Mouse (Mus musculus) thymus, adult 2 months (tissue): Measurements from ENCODE around the gene Vsnl1. TPM values are rescaled to one million over a fixed set of nuclear protein-coding genes. Genes with fewer than 3 reads are reported as not detected.

Source experiments
- DNase-seq: peaks from one replicate; pipeline ENCODE4 v3.0.0; 2021
- H3K27ac ChIP-seq: fragments of 200-500 bp; 2 replicates; pipeline ENCODE4 v1.5.1; 2012; ENCODE audit warnings: low read length, control low read depth; ENCODE audit not compliant: control insufficient read depth, insufficient read depth
- H3K27me3 ChIP-seq: fragments of 200-500 bp; 2 replicates; pipeline ENCODE4 v1.6.1; 2012; ENCODE audit warnings: mild to moderate bottlenecking, low read length, moderate library complexity, mixed read lengths; ENCODE audit not compliant: control insufficient read depth, insufficient read depth
- H3K36me3 ChIP-seq: fragments of 200-500 bp; 2 replicates; pipeline ENCODE4 v1.6.1; 2012; ENCODE audit warnings: mild to moderate bottlenecking, low read length, moderate library complexity; ENCODE audit not compliant: control insufficient read depth, insufficient read depth
- H3K4me1 ChIP-seq: fragments of 200-500 bp; replicated peaks from 2 replicates; pipeline ENCODE4 v1.6.1; 2012; ENCODE audit warnings: low read length; ENCODE audit not compliant: control insufficient read depth, insufficient read depth
- H3K4me3 ChIP-seq: fragments of 200-500 bp; 2 replicates; pipeline ENCODE4 v1.5.1; 2012; ENCODE audit warnings: mild to moderate bottlenecking, low read length, control low read depth, moderate library complexity; ENCODE audit not compliant: control insufficient read depth, insufficient read depth
- CTCF ChIP-seq: fragments of 200-500 bp; IDR thresholded peaks from 2 replicates; pipeline ENCODE4 v1.5.1; 2012; ENCODE audit warnings: mild to moderate bottlenecking, control low read depth, low read length, moderate library complexity, borderline replicate concordance; ENCODE audit not compliant: control insufficient read depth, poor library complexity, insufficient read depth; ENCODE audit errors: extremely low read depth
- POLR2A ChIP-seq: fragments of 200-500 bp; IDR thresholded peaks from 2 replicates; pipeline ENCODE4 v1.6.1; 2012; ENCODE audit warnings: mild to moderate bottlenecking, low read length, control low read depth, moderate library complexity; ENCODE audit not compliant: control insufficient read depth, poor library complexity, insufficient read depth; ENCODE audit errors: extremely low read depth
- WGBS: fragments of 180-500 bp; shearing (Covaris S2); methylation state at CpG from one replicate; pipeline ENCODE4 v1.1.7; 2018; 5-methylcytosine and 5-hydroxymethylcytosine counted together
- polyA plus RNA-seq: library from polyadenylated mRNA; depleted of rRNA; stranded (reverse); fragments of >200 nt; gene quantifications from 2 replicates; pipeline ENCODE4 v1.2.3, GENCODE M21; 2012

Vsnl1 gene
- polyA plus RNA-seq, 1 experiment, result 0.16 TPM

DNA sequence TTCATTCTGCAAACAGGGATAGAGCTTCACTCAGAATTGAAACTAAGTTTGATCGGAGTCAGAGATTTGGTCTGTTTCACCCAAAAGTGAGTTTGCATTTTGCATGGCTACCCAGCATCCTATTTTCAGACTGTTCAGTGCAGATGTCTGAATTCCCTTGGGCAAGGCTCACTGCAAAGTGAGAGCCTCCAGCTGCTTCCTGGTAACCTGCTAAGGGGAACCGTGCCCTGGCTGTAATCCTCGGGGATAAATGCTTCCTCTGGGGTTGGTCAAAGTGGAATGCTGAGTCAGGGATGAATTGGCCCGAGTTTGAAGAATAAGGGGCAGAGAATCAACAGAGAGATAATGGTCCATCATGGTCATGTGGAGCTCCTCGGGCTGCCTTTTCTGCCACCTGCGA is 71.5 kb downstream of the Vsnl1 start:
- WGBS, result 66% methylated on average over 6 of the region's 6 CpGs
- H3K4me3 ChIP-seq, result no peak overlapping the region
- no peak for DNase-seq
- no peak overlapping the region for H3K27ac ChIP-seq
- no peaks in the 10 kb centered on the region for H3K27me3 ChIP-seq
- no peak for TF ChIP-seq POLR2A
- TF ChIP-seq CTCF, result no peak
- H3K4me1 ChIP-seq, result no peaks in the 10 kb centered on the region
- H3K36me3 ChIP-seq, result no peaks in the 10 kb centered on the region

- Histone ChIP-seq H3K4me1 (no peaks in the 10 kb centered on the region), H3K27me3 (no peaks in the 10 kb centered on the region), H3K27ac (no peak overlapping the region), H3K36me3 (no peaks in the 10 kb centered on the region), H3K4me3 (no peak overlapping the region)
- WGBS, result 98% methylated on average over 6 of the region's 6 CpGs
- TF ChIP-seq POLR2A (no peak), CTCF (no peak)
- DNase-seq, result no peak
Observed at GRCm38 (mm10) chr12:11362435-11362834, 74.0 kb downstream of the Vsnl1 start.

- no peak overlapping the region for H3K27ac ChIP-seq
- no peaks in the 10 kb centered on the region for H3K4me1 ChIP-seq
- DNase-seq, result peak; percentile 37
- TF ChIP-seq CTCF (no peak), POLR2A (no peak)
- no peaks in the 10 kb centered on the region for H3K36me3 ChIP-seq
- WGBS, result 34% methylated on average over 4 of the region's 5 CpGs
- H3K27me3 ChIP-seq, result no peaks in the 10 kb centered on the region
- no peak overlapping the region for H3K4me3 ChIP-seq
Observed at GRCm38 (mm10) chr12:11350895-11351294, 85.5 kb downstream of the Vsnl1 start.

DNA sequence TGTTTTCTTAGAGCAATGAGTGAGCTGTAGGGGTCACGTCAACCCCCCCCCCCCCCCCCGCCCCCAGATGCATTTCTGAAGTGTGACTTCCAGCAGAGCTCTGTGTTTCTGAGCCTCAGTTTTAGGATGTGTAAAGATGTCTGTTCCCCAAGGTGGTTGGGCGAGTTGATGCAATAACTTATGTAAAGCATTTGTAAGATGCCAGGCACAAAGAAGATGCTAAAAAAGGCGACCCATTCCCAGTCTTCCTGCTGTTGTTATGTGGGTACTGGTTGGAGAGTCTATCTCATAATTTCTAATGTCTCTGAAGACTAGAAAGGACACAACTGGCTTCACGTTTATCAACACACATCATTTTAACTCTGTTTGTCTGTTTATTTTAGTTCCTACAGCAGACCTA is 86.5 kb downstream of the Vsnl1 start:
- no peaks in the 10 kb centered on the region for H3K27me3 ChIP-seq
- TF ChIP-seq POLR2A, result no peak
- TF ChIP-seq CTCF, result no peak
- no peaks in the 10 kb centered on the region for H3K36me3 ChIP-seq
- no peak overlapping the region for H3K27ac ChIP-seq
- H3K4me1 ChIP-seq, result no peaks in the 10 kb centered on the region
- no peak for DNase-seq
- H3K4me3 ChIP-seq, result no peak overlapping the region
- WGBS, result 69% methylated on average over 5 of the region's 5 CpGs

DNA sequence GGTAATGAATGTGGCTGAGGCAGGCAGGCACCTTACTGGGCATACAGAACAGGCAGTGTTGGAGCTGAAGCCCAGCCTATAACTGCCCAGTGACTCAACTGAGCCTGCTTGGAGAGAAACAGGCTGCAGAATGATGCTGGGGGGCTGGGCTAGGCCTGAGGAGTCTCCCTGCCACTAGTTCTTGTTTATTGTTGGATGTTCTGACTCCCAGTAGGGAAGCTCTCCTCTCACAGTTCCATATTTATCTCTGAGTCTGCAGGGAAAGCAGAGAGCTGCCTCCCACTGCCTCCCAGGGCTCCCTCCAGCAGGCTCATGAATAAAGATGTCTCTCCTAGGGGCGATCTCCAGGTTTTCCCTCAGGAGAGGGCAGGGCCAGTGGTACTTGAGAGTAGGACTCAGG is 88.0 kb downstream of the Vsnl1 start:
- DNase-seq, result no peak
- WGBS, result 52% methylated on average over 1 of the region's 1 CpGs
- Histone ChIP-seq H3K4me3 (no peak overlapping the region), H3K36me3 (no peaks in the 10 kb centered on the region), H3K4me1 (no peaks in the 10 kb centered on the region), H3K27ac (no peak overlapping the region), H3K27me3 (no peaks in the 10 kb centered on the region)
- TF ChIP-seq POLR2A, result no peak
- no peak for TF ChIP-seq CTCF

- no peak for DNase-seq
- no peaks in the 10 kb centered on the region for H3K27me3 ChIP-seq
- H3K36me3 ChIP-seq, result no peaks in the 10 kb centered on the region
- H3K27ac ChIP-seq, result no peak overlapping the region
- TF ChIP-seq CTCF (no peak), POLR2A (no peak)
- no peaks in the 10 kb centered on the region for H3K4me1 ChIP-seq
- no peak overlapping the region for H3K4me3 ChIP-seq
- 60% methylated on average over 2 of the region's 2 CpGs for WGBS
Observed at GRCm38 (mm10) chr12:11345963-11346362, 90.5 kb downstream of the Vsnl1 start.

DNA sequence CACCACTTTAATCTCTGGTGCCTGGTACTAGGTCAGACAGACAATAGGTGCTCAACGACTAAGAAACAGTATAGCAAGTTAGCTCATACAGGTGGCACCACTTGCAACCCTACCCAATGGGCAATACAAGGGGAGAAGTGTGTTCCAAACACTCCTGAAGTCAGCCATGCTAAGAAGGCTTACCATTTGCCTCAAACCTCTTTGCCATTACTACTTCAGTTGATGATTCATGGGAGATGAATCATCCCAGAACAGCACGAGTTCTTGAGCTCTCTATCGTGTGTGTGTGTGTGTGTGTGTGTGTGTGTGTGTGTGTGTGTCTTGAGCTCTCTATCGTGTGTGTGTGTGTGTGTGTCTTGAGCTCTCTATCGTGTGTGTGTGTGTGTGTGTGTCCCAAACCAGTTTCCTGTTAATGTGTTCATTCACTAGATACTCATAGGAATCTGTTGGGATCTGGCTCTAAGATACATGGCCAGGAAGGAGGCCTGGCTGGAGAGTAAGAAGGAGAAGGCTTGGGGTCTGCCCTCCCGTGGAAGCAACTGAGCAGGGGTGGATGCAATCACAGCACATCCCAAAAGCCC is 94.3 kb downstream of the Vsnl1 start:
- Histone ChIP-seq H3K27ac (no peak overlapping the region), H3K4me1 (no peaks in the 10 kb centered on the region), H3K36me3 (no peaks in the 10 kb centered on the region), H3K27me3 (no peaks in the 10 kb centered on the region), H3K4me3 (no peak overlapping the region)
- TF ChIP-seq POLR2A, result no peak
- no peak for TF ChIP-seq CTCF
- no peak for DNase-seq
- WGBS, result 81% methylated on average over 6 of the region's 6 CpGs
